Mouse (Mus musculus) forebrain, embryonic 15.5 days (tissue): ENCODE results near the gene Rps6kl1. TPM values are rescaled to one million over a fixed set of nuclear protein-coding genes. Genes with fewer than 3 reads are reported as not detected.

Experiments used
- ATAC-seq: fragments of 200-750 bp; cut with Nextera tagmentation; replicated peaks from 2 replicates; pipeline ENCODE4 v1.8.0; 2017; ENCODE audit warnings: mild to moderate bottlenecking, moderate TSS enrichment, moderate library complexity
- H3K27ac ChIP-seq: fragments of 300-500 bp; sonication (generic); replicated peaks from 2 replicates; pipeline ENCODE4 v1.5.1; 2015; ENCODE audit warnings: mild to moderate bottlenecking, inconsistent platforms
- H3K27me3 ChIP-seq: fragments of 300-500 bp; sonication (generic); 2 replicates; pipeline ENCODE4 v1.6.1; 2015; ENCODE audit warnings: inconsistent platforms
- H3K36me3 ChIP-seq: fragments of 300-500 bp; sonication (generic); 2 replicates; pipeline ENCODE4 v1.6.1; 2015; ENCODE audit warnings: mild to moderate bottlenecking, inconsistent platforms
- H3K4me1 ChIP-seq: fragments of 300-500 bp; sonication (generic); 2 replicates; pipeline ENCODE4 v1.6.1; 2015; ENCODE audit warnings: inconsistent platforms
- H3K4me2 ChIP-seq: fragments of 300-500 bp; sonication (generic); replicated peaks from 2 replicates; pipeline ENCODE4 v1.6.1; 2015; ENCODE audit warnings: mild to moderate bottlenecking, inconsistent platforms
- H3K4me3 ChIP-seq: fragments of 300-500 bp; sonication (generic); 2 replicates; pipeline ENCODE4 v1.5.1; 2015; ENCODE audit warnings: mild to moderate bottlenecking, inconsistent platforms
- H3K9ac ChIP-seq: fragments of 300-500 bp; sonication (generic); replicated peaks from 2 replicates; pipeline ENCODE4 v1.6.1; 2015; ENCODE audit warnings: mild to moderate bottlenecking, inconsistent platforms
- H3K9me3 ChIP-seq: fragments of 300-500 bp; sonication (generic); 2 replicates; pipeline ENCODE4 v1.6.1; 2016; ENCODE audit warnings: inconsistent platforms
- WGBS: fragments of 180-500 bp; shearing (Covaris S2); methylation state at CpG from one replicate; pipeline ENCODE4 v1.1.7; 2015; ENCODE audit warnings: mixed read lengths; 5-methylcytosine and 5-hydroxymethylcytosine counted together
- polyA plus RNA-seq: library from polyadenylated mRNA; unstranded; fragments of >200 nt; fragmentation: Nextera tagmentation; extraction: Ambion mirVana; gene quantifications from 2 replicates; pipeline ENCODE4 v1.2.1, GENCODE M21; 2015

The Rps6kl1 gene
- polyA plus RNA-seq, 1 experiment from 2014 or later, result 22.2 TPM

DNA sequence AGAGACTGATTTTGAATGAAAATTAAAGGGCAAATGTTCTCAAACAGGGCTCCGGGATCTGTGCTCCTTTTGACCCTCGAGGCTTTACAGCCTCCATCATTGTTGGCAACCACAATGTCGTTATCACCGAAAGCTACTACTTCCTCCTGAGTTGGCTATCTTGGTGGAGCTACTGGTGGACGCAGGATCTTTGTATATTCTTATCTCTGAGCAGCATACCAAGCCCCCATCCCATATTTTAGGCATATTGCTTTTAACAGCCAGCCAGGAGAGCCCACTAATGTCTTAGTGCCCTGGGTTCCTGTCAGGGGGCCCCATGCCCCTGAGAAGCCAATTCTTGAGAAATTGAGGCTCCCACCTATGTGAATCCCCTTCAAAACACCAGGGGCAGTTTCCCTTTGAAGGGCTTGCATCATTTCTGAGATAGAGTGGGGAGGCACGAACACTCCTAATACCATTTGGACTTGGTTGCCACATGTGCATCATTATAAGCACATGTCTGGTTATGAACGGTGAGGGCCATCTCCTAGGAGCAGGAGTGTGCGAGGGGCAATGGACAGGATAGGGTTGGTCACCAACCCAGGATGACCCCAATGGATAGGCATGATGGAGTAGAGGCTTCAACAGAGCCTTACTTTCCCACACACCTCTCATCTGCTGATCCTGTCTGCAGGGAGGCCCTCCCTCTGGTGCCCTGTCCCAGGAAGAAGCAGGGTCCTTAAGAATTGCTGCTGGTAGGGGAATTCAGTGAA lies 16.8 kb downstream of the Rps6kl1 start:
- Histone ChIP-seq H3K9me3 (no peaks in the 10 kb centered on the region), H3K4me3 (no peak overlapping the region), H3K9ac (no peak overlapping the region), H3K4me1 (no peaks in the 10 kb centered on the region), H3K27ac (no peak overlapping the region), H3K27me3 (no peaks in the 10 kb centered on the region), H3K36me3 (peaks cover 58% of the 10 kb centered on the region), H3K4me2 (no peak overlapping the region)
- WGBS, result 92% methylated on average over 8 of the region's 8 CpGs
- no peak for ATAC-seq

DNA sequence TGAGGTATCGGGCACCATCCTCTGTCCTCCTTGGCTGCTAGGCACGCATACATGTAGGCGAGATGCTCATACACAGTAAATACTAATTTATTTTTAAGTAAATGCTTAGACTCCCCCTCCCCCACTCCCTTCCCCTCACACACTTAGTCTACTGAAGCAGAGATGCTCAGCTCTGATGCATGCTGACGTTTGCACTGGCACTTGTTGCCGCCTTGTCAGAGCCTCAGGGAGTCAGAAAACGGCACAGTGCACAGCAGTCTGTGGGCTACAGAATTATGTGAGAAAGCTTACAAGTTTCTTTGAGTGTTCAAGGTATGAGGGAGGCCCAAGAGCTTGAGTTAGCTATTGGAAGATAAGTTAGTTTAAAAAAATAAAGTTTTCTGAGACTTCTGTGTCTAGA lies 19.7 kb downstream of the Rps6kl1 start:
- Histone ChIP-seq H3K9me3 (no peaks in the 10 kb centered on the region), H3K36me3 (peaks cover 72% of the 10 kb centered on the region), H3K9ac (no peak overlapping the region), H3K4me3 (no peak overlapping the region), H3K4me1 (no peaks in the 10 kb centered on the region), H3K27me3 (no peaks in the 10 kb centered on the region), H3K4me2 (no peak overlapping the region), H3K27ac (no peak overlapping the region)
- WGBS, result 91% methylated on average over 6 of the region's 6 CpGs
- no peak for ATAC-seq

DNA sequence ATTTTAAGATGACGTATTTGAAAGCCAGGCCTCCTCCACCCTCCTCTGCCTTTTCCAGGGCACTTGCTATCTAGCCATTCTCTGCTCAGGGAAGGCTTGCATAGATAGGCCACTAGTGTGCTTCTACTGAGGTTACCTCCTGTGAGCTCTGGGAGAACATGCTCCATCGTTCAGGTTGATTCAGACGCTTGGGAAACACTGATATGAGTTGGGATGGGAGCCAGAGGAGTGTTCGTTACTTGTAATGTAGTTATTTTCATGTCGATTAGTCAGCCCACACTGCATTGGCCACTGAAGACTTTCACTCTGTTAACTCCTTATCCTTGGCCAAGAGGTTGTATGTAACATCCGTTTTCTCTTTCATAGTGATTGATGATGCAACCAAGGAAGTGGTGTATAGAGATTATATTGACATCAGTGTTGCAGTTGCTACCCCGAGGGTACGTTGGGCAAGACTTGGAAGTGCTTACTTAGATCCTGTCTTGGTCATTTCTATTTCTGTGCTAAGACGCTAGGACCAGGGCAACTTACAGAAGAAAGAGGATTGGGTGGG lies 21.6 kb downstream of the Rps6kl1 start:
- H3K4me2 ChIP-seq, result no peak overlapping the region
- no peak for ATAC-seq
- H3K4me3 ChIP-seq, result no peak overlapping the region
- no peak overlapping the region for H3K27ac ChIP-seq
- 94% methylated on average over 9 of the region's 9 CpGs for WGBS
- H3K36me3 ChIP-seq, result peaks cover 73% of the 10 kb centered on the region
- no peaks in the 10 kb centered on the region for H3K4me1 ChIP-seq
- H3K9ac ChIP-seq, result no peak overlapping the region
- no peaks in the 10 kb centered on the region for H3K9me3 ChIP-seq
- H3K27me3 ChIP-seq, result no peaks in the 10 kb centered on the region

DNA sequence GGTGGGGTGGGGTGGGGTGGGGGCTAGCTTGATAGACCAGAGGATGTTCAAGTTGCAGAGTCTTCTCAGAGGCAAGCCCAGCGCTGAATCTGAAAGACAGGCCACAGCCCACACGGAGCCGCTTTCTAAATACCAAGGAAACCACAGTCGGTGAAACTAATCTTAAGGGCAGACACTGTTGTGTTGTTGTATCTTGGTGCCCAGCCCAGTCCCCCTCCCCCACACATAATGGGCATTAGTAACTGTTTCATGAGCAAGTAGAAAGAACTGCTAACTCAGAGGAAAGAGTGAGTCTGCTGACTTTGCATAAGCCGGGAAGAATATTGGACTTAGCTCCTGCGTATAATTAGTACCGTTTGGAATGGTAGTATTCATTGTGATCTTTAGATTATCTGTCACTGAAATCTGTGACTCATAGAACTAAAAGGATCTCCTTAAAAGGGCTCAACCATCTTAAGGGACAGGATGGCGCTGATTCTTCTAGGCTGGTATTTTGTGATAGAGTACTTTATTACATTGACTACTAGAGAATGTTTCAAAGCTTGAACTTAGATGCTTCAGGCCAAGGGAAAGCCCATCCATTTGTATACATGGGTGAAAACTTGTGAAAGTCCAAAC lies 24.0 kb downstream of the Rps6kl1 start:
- Histone ChIP-seq H3K4me2 (no peak overlapping the region), H3K9me3 (no peaks in the 10 kb centered on the region), H3K4me3 (no peak overlapping the region), H3K9ac (no peak overlapping the region), H3K36me3 (peaks cover 74% of the 10 kb centered on the region), H3K27me3 (no peaks in the 10 kb centered on the region), H3K4me1 (no peaks in the 10 kb centered on the region), H3K27ac (no peak overlapping the region)
- WGBS, result 77% methylated on average over 8 of the region's 8 CpGs
- ATAC-seq, result no peak

DNA sequence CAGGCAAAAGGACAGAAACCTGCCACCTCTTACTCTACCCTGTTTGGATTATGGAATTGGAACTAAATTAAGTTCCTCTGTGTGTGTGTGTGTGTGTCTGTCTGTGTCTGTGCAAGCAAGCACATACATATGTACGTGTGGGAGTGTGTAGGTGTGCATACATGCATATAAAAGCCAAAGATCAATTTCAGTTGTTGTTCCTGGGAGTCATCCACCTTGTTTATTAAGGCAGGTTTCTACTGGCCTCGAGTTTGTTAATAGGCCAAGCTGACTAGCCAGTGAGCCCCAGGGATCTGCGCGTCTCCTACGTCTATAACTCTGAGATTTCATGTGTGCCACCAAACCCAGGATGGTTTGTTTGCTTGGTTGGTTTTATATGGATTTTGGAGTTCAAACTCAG lies 26.3 kb downstream of the Rps6kl1 start:
- H3K27ac ChIP-seq, result no peak overlapping the region
- no peaks in the 10 kb centered on the region for H3K9me3 ChIP-seq
- no peaks in the 10 kb centered on the region for H3K4me1 ChIP-seq
- ATAC-seq, result no peak
- H3K4me2 ChIP-seq, result no peak overlapping the region
- H3K4me3 ChIP-seq, result no peak overlapping the region
- H3K27me3 ChIP-seq, result no peaks in the 10 kb centered on the region
- WGBS, result 96% methylated on average over 5 of the region's 5 CpGs
- no peak overlapping the region for H3K9ac ChIP-seq
- H3K36me3 ChIP-seq, result peaks cover 69% of the 10 kb centered on the region

DNA sequence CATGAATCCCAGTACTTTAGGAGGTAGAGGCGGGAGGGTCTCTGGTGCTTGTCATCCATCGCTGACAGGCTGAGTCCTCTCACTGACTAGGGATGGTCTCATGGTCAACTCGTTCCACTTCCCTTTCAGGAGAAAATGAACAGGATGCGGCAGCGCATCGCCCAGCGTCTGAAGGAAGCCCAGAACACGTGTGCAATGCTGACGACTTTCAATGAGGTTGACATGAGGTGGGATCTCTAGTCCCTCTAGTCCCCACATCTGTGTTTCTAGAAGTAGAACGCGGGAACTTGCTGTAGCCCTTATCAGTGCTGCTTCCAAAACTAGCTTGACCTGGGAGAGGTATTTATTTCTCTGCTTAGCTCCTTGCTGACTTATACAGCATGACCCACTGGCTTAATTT lies 27.4 kb downstream of the Rps6kl1 start:
- Histone ChIP-seq H3K27me3 (no peaks in the 10 kb centered on the region), H3K4me3 (no peak overlapping the region), H3K4me1 (no peaks in the 10 kb centered on the region), H3K27ac (no peak overlapping the region), H3K9me3 (no peaks in the 10 kb centered on the region), H3K9ac (no peak overlapping the region), H3K4me2 (no peak overlapping the region), H3K36me3 (peaks cover 69% of the 10 kb centered on the region)
- WGBS, result 95% methylated on average over 11 of the region's 11 CpGs
- no peak for ATAC-seq

DNA sequence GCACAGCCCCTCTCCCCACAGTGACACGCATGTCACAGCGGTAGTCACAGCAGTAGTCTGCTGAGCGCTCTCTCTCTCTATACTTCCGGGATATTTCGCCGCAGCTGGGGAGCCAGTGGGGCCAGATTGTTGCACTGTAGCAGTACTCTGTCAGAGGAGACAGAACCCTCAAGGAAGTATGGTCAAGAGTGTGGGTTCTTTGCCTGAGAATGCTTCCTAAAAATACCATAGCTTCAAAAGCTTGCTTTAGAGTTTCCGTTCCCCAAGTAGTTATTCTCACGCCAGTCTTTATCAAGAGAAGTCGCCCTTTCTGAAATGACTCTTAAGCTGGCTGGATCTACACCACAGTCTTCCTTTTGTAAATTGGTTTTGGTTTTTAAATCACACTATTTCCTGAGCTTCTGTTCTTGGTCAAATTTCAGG lies 27.9 kb downstream of the Rps6kl1 start:
- Histone ChIP-seq H3K36me3 (peaks cover 69% of the 10 kb centered on the region), H3K4me1 (no peaks in the 10 kb centered on the region), H3K27ac (no peak overlapping the region), H3K27me3 (no peaks in the 10 kb centered on the region), H3K9ac (no peak overlapping the region), H3K4me3 (no peak overlapping the region), H3K4me2 (no peak overlapping the region), H3K9me3 (no peaks in the 10 kb centered on the region)
- no peak for ATAC-seq
- 96% methylated on average over 9 of the region's 9 CpGs for WGBS

DNA sequence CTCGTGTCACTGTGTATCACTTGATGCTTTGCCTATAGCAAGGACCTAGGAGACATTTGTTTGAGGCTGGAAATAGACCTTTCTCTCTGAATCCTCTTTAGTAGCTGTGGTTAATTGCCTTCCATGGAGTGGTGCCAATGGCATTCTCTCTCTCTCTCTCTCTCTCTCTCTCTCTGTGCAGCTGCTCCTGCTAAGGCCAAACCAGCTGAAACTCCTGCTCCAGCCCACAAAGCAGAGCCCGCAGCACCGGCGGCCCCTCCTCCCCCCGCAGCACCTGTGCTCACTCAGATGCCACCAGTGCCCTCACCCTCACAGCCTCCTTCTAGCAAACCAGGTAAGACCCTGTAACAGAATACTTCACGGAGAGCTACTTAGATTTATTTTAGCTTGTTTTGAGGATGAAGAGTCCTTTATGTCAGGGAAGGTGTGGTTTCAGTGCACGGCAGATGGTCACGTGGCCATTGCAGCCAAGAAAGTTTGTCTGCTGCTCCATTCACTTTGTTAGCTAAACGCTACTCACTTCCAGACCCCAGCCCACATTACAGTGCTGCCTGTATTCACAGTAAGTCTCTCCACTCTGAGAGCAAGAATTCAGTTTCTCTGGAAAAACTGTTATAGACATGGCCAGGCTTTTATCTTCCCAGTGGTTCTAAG lies 29.1 kb downstream of the Rps6kl1 start:
- no peak for ATAC-seq
- Histone ChIP-seq H3K9ac (no peak overlapping the region), H3K4me3 (no peak overlapping the region), H3K9me3 (no peaks in the 10 kb centered on the region), H3K27me3 (no peaks in the 10 kb centered on the region), H3K4me2 (no peak overlapping the region), H3K36me3 (peaks cover 69% of the 10 kb centered on the region), H3K27ac (0 out of 2 replicates have a peak overlapping the region, but pooled peaks have one; percentile 8), H3K4me1 (no peaks in the 10 kb centered on the region)
- WGBS, result 64% methylated on average over 9 of the region's 9 CpGs

DNA sequence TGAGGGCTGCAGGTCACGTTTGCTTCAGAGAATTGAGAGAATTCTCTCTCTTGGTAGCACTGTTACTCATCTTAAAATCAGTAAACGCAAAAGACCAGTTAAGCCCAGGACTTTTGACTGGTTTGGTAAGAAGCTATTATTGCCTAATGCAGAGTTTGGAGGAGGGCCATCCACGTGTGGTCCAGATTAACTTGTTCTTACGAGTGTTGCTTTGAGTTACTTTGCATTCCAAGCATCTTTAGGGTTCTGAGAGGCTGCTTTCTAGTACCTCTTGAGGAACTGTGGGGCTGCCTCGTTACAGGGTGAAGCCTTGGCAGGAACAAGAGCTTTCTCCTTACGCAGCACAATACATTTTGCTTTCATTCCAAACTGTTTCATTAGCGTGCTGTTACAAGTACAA lies 35.4 kb downstream of the Rps6kl1 start:
- no peak for ATAC-seq
- peaks cover 19% of the 10 kb centered on the region for H3K4me1 ChIP-seq
- no peak overlapping the region for H3K27ac ChIP-seq
- H3K4me2 ChIP-seq, result no peak overlapping the region
- H3K4me3 ChIP-seq, result no peak overlapping the region
- 53% methylated on average over 7 of the region's 7 CpGs for WGBS
- no peaks in the 10 kb centered on the region for H3K27me3 ChIP-seq
- H3K9ac ChIP-seq, result no peak overlapping the region
- no peaks in the 10 kb centered on the region for H3K9me3 ChIP-seq
- peaks cover 32% of the 10 kb centered on the region for H3K36me3 ChIP-seq

DNA sequence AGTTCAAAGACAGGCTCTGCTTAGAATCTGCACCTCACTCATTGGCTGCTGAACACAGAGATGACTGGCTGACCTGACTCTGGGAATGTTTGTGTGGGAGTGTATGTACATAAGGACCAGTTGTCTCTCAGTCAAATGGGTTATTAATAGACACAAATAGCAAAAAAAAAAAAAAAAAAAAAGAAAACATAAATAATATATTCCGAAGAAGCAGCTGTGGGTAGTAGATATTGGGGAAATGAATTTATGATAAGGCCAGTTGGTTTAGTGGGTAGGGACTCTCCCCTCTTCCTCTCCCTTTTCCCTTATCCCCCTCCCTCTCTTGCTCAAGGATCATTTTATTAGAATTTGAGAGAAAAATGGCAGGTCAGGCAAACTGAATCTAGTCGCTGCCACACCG lies 37.1 kb downstream of the Rps6kl1 start:
- Histone ChIP-seq H3K4me3 (no peak overlapping the region), H3K9me3 (no peaks in the 10 kb centered on the region), H3K9ac (no peak overlapping the region), H3K4me2 (no peak overlapping the region), H3K27ac (no peak overlapping the region), H3K4me1 (peaks cover 26% of the 10 kb centered on the region), H3K27me3 (no peaks in the 10 kb centered on the region), H3K36me3 (peaks cover 22% of the 10 kb centered on the region)
- 90% methylated on average over 3 of the region's 3 CpGs for WGBS
- no peak for ATAC-seq

DNA sequence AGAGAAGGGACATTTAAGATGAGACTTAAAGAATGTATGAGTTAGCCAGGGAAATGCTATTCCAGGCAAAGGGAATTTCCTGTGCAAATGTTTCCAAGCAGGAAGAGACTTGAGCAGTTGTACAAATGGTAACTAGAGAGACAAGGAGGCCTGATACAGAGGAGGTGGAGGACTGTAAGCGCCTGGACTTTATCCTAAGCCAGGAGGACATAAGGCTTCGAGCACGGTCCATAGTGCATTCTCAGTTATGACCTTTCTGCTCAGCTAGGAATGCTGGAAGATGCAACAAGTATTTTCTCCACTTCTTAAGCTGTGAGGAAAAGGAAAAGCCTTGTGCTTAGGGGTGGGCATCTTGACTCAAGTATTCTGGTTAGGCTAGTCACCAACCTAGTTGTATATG lies 37.7 kb downstream of the Rps6kl1 start:
- Histone ChIP-seq H3K4me3 (no peak overlapping the region), H3K36me3 (peaks cover 16% of the 10 kb centered on the region), H3K9me3 (no peaks in the 10 kb centered on the region), H3K27me3 (no peaks in the 10 kb centered on the region), H3K27ac (no peak overlapping the region), H3K9ac (no peak overlapping the region), H3K4me1 (peaks cover 26% of the 10 kb centered on the region), H3K4me2 (no peak overlapping the region)
- WGBS, result 99% methylated on average over 3 of the region's 3 CpGs
- no peak for ATAC-seq

DNA sequence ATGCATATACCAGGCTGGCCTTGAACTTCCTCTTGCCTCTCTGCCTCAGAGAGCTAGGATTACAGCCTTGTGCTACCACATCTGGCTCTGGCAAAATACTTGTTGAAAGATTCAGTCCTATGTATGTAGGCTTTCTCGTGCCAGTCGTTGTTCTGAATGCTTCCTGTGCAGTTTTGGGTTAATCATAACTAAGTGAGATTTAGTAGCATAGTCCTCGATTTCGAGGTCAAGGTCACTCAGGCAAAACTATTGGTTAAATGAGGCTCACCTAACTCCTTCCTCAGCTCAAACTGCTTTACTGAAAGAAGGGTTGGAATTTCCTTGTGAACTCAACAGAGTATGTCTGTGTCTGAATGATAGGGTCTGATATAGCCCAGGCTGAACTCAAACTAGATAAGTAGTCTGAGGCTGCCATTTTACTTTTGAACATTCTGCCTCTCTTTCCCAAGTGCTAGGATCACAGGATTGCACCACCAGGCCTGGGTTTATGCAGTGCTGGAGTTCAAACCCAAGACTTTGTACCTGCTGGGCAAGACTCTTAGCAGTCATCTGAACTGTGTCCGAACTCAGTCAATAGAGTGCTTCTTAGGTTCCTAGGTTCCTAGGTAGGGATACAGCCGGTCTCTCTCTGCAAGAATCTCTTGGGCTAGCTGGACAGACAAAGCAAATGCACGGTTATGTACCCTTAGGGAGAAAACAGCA lies 38.4 kb downstream of the Rps6kl1 start:
- H3K4me1 ChIP-seq, result peaks cover 26% of the 10 kb centered on the region
- H3K4me3 ChIP-seq, result no peak overlapping the region
- no peak overlapping the region for H3K9ac ChIP-seq
- no peak overlapping the region for H3K27ac ChIP-seq
- 91% methylated on average over 7 of the region's 7 CpGs for WGBS
- no peaks in the 10 kb centered on the region for H3K27me3 ChIP-seq
- no peak for ATAC-seq
- H3K9me3 ChIP-seq, result no peaks in the 10 kb centered on the region
- 0 out of 2 replicates have a peak overlapping the region, but pooled peaks have one; percentile 72 for H3K4me2 ChIP-seq
- H3K36me3 ChIP-seq, result peaks cover 10% of the 10 kb centered on the region; the same call in 1 of the 2 replicates
